Mouse (Mus musculus) embryo, embryonic 10.5 days (tissue): ENCODE data around the gene Gm16503.
"Not testable (repeated sequence)": the region's sequence is repeated elsewhere in the genome, so short reads cannot be mapped to it uniquely, and the experiment has no call there.

ENCODE experiments used
- DNase-seq: peaks from one replicate; pipeline ENCODE4 v3.0.0-alpha.2; 2015; ENCODE audit warnings: low spot score

The Gm16503 gene

DNA sequence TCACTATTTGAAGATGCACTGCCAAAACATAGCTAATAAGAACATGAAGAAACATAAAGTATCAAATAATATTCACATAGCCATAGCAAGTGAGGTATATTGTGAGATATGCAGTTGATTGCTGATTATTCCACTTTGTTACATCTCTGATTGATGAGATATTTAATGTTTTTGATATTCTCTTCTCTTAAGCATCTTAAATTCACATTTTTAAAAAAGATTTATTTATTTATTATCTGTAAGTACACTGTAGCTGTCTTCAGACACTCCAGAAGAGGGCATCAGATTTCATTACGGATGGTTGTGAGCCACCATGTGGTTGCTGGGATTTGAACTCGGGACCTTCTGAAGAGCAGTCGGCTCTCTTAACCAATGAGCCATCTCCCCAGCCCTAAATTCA is at the start of gene Gm16503:
TSS of gene Gm16503 (plus strand) at position 301 of the 400 bp plus-strand sequence.
- DNase-seq: not testable (repeated sequence)

GRCm38 (mm10) chr4:147492117-147492516 is 47.9 kb upstream of the Gm16503 start, which contains the start of gene Zfp982:
Zfp982 (plus strand) TSS chr4:147492417.
- DNase-seq: not testable (repeated sequence)

GRCm38 (mm10) chr4:147498772-147499613 is 41.0 kb upstream of the Gm16503 start:
- DNase-seq: not testable (repeated sequence)

DNA sequence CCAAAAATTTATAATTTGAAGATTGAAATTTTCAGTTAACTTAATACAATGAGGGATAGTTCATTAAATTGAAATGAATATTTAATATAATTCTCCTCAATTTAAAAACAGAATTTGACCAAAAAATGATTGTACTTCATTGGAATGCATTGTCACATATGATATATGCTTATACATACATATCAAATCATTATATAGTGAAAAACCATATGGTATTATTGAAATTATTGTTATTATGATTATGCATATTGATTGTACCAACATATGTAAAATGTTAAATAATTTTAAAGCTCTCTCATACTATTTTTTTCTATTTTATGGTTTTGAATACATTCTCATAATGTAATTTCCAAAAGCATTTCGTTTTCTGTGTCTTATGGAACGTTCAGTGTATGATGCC is 30.8 kb upstream of the Gm16503 start:
- DNase-seq: no peak

- DNase-seq: no peak
Measured at GRCm38 (mm10) chr4:147518981-147519380, 21.0 kb upstream of the Gm16503 start.

- no peak for DNase-seq
Measured at GRCm38 (mm10) chr4:147520100-147520499, 19.9 kb upstream of the Gm16503 start.

DNA sequence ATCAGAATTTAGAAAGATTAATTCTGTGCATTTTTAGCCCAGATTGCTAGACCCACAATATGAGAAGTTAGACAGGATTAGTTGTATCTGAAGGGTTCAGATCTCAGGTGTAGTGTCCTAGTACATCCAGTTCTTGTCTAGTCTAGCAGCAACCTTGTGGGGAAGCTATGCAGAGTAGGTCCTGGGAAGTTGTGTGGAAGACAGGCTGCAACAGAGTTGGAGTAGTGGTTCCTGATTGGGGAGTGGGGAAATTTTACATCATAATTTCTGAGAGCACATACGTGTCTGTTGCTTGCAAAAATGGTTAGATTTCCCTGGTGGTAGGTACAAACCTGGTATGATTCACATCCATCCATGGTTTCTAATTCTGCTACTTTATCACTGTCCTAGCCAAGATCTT is 14.9 kb upstream of the Gm16503 start:
- no peak for DNase-seq

DNA sequence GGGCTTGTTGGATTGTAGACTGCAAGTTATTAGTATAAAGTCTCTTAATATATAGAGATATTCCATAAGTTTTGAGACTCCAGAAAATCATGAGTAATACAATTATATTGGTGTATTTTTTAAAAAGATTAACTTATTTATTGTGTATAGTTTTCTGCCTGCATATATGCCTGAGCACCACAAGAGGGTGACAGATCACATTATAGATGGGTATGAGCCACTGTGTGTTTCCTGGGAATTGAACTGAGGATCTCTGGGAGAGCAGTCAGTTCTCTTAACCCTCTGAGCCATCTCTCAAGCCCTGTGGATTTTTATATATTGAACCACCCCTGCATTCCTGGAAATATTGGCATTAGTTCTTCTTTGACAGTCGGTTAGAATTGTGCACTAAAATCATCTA is 9.7 kb upstream of the Gm16503 start:
- DNase-seq: no peak

DNA sequence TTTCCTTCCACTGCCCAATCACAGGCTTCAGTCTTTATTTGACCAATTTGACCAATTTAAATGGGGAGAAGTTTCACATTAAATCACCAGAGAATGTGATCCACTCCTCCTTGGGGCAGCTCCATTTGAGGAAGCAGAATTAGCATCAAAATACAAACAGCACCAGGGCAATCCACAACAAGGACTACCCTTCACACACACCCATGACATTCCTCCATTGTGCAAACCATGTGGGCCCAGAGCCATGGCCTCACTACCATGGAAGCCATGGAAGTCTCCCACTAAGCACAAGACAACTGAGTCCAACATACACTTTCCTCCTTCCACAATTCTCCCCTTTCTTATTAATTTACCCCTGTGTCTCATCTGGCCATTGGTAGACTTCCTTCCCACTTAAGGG is 4.1 kb upstream of the Gm16503 start:
- not testable (repeated sequence) for DNase-seq

DNA sequence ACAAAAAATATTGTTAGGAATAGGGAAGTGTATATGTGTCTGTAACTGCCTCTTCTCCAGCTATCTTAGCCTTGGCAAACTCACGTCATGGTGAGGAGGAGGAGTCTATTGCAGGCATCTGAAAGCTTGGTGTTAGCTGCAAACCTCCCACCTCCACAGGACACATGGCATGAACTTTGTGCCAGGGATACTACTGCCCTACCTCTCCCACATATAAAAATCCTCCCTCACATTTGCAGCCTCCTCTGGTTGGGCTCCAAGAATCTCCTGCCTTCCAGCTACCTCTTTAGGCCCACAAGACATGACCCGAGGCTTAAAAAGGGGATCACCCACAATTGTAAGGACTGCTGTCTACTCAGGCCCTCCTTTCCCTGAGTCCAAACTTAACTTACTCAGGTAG is 2.3 kb upstream of the Gm16503 start:
- no peak for DNase-seq

- DNase-seq: no peak
Measured at GRCm38 (mm10) chr4:147541105-147541504, 1.1 kb downstream of the Gm16503 start.

DNA sequence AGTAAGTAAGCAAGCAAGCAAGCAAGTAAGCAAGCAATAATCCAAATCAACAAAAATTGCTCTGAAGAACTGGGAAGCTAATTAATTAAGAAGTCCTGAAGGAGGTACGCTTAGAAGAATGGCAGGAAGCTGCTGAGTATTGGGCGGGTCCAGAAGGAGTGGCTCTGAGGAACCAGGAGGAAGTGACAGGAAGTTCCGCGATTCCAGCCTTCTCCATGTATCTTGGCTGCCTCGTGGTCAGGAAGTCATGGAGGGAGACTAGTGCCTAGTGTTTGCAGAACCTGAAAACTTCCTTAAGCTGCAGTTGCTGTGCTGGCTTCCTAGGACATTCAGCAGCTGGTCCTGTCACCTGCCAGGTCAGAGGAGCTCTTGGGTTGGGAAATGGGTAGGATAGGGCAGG is 13.1 kb downstream of the Gm16503 start, which contains the start of gene Zfp985:
TSS of gene Zfp985 (plus strand) at position 207 of the 400 bp plus-strand sequence.
- not testable (repeated sequence) for DNase-seq

GRCm38 (mm10) chr4:147554361-147554760 is 14.3 kb downstream of the Gm16503 start:
- DNase-seq: not testable (repeated sequence)

DNA sequence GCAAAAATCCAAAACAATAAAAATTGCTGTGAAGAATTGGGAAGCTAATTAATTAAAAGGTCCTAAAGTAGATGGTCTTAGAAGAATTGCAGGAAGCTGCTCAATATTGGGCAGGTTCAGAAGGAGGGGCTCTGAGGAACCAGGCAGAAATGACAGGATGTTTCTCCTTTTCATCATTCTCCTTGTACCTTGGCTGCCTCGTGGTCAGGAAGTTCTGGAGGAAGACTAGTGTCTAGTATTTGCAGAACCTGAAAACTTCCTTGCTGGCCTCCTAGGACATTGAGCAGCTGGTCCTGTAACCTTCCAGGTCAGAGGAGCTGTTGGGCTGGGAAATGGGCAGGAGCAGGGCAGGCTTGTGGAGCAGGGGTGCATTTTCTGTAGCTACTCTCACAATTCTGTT is 16.9 kb downstream of the Gm16503 start:
- not testable (repeated sequence) for DNase-seq

GRCm38 (mm10) chr4:147558011-147558410 is 18.0 kb downstream of the Gm16503 start:
- not testable (repeated sequence) for DNase-seq

- DNase-seq: not testable (repeated sequence)
Measured at GRCm38 (mm10) chr4:147559096-147559495, 19.1 kb downstream of the Gm16503 start.

DNA sequence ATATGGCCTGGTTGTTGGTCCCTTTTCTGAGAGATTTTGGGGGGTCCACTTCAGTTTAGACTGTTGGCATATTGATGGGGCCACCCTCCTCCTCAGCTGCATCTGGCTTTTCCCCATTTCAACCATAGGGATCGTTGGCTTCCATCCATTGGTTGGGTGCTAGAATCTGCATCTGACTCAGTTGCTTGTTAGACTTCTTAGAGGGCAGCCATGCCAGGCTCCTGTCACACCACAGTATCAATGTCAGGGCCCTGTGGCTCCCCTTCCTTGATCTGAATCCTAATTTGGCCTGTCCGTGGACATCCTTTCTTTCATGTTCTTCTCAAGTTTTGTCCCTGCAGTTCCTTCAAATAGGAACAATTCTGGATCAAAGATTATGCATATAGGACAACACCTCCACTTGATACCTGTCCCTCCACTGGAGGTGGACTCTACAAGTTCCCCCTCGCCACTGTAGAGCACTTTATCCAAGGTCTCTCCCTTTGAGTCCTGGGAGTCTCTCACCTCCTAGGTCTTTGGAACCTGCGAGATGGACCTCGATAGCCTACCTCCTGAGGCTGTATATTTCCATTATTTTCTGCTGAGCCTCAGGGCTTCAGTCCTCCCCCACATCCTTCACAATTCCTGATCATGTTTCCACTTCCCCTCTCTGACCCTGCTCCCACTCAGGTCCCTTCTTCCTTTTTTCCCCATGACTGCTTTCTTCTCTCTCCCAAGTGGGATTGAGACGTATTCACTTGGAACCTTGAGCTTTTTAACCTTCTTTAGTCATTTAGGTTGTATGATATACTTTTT is 25.6 kb downstream of the Gm16503 start:
- DNase-seq: no peak

- DNase-seq: not testable (repeated sequence)
Measured at GRCm38 (mm10) chr4:147571156-147571555, 31.1 kb downstream of the Gm16503 start.

DNA sequence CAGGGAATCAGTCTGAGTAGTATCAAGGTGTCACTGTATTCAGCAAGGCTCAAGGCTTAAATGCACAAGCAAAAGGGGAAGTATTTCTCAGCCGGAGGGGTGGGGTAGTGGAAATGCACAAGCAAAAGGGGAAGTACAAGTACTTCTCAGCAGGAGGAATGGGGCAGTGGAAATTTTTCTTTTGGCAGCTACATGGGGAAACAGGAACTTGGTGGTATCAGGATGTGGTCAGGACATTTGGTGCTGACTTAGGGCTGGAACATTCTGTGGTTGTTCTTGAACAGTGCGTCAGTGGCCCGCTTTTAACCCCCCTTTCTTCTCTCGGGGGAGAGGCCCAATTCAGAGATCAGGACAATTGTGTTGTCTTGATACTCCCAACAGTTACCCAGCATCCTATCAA is 39.4 kb downstream of the Gm16503 start:
- not testable (repeated sequence) for DNase-seq

- no peak for DNase-seq
Measured at GRCm38 (mm10) chr4:147586511-147587473, 46.8 kb downstream of the Gm16503 start.
